Mouse (Mus musculus): ENCODE data around the gene Dbil5. TPM values are rescaled to one million over a fixed set of nuclear protein-coding genes. Genes with fewer than 3 reads are reported as not detected.
A peak's percentile ranks its signal among the peaks of the same experiment; 100 is the strongest.

The Dbil5 gene
- total and polyA plus RNA-seq, 3 experiments: 0.43 to 1.2 TPM; not detected in 1

DNA sequence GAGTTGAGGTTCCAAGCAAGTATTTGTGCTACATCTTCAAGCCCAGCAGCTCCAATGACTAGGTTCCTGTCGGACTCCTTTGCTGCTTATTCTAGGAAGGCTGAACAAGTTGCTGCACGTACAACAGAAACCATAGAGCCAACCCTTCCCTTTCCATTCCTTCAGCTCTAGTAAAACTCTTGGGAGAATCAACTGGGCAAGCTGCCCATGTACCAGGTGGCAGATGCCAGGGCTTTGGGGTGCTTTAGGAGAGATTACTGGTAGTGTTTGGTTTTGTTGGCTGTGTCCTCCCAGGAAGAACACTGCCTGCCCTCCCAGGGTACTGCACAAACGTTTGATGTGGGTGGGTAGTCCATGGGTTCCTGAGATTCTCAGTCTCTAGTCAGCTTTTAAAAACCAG is 34.6 kb downstream of the Dbil5 start:
- Histone ChIP-seq H3K9ac (ENCODE audit: low read depth, low read length) (no peak overlapping the region), H3K79me2 (replicated peaks; ENCODE audit: control insufficient read depth, insufficient read depth, low read length) (no peaks in the 10 kb centered on the region), H3K4me1 (ENCODE audit: control insufficient read depth, insufficient read depth, low read length) (peaks cover 5% of the 10 kb centered on the region), H3K27ac (no peak overlapping the region), H3K4me3 (no peak overlapping the region), H3K36me3 (ENCODE audit: control insufficient read depth, insufficient read depth, low read length) (no peaks in the 10 kb centered on the region), H3K27me3 (ENCODE audit: control insufficient read depth, insufficient read depth, low read length) (no peaks in the 10 kb centered on the region)
- TF ChIP-seq CTCF (IDR thresholded peaks at IDR 0.05): no peak
- TF ChIP-seq EP300 (IDR thresholded peaks at IDR 0.05; ENCODE audit: insufficient read depth, low read depth, low read length): no peak
- TF ChIP-seq POLR2A (IDR thresholded peaks at IDR 0.05; ENCODE audit: insufficient read depth, low read depth, low read length): no peak
- WGBS: 50% methylated on average over 3 of the region's 3 CpGs
- no peak for DNase-seq
- intact Hi-C loops (cut with DNase I): no loop called here

GRCm38 (mm10) chr11:76253145-76253917 is 35.9 kb downstream of the Dbil5 start:
- TF ChIP-seq EP300 (IDR thresholded peaks at IDR 0.05; ENCODE audit: insufficient read depth, low read depth, low read length) (peak; percentile 92; the same call in 1 of the 2 replicates), POLR2A (IDR thresholded peaks at IDR 0.05; ENCODE audit: insufficient read depth, low read depth, low read length) (no peak), CTCF (IDR thresholded peaks at IDR 0.05) (peak; percentile 97)
- Histone ChIP-seq H3K9ac (ENCODE audit: low read depth, low read length) (no peak overlapping the region), H3K27ac (peak overlapping the region; percentile 33; the same call in 1 of the 2 replicates), H3K79me2 (replicated peaks; ENCODE audit: control insufficient read depth, insufficient read depth, low read length) (no peaks in the 10 kb centered on the region), H3K27me3 (ENCODE audit: control insufficient read depth, insufficient read depth, low read length) (no peaks in the 10 kb centered on the region), H3K4me1 (ENCODE audit: control insufficient read depth, insufficient read depth, low read length) (peaks cover 5% of the 10 kb centered on the region), H3K4me3 (no peak overlapping the region), H3K36me3 (ENCODE audit: control insufficient read depth, insufficient read depth, low read length) (no peaks in the 10 kb centered on the region)
- DNase-seq: peak; percentile 85 to 93
- 43% methylated on average over 5 of the region's 5 CpGs for WGBS
- intact Hi-C loops (cut with DNase I): loop anchor here (1.0 kb wide), 3 partner anchors 146 to 201 kb away; partner anchors contain the start of genes Nxn and Timm22

- intact Hi-C loops (cut with DNase I): loop anchor here (1.0 kb wide), 3 partner anchors 145 to 200 kb away; partner anchors contain the start of genes Nxn and Timm22
- Histone ChIP-seq H3K4me3 (no peak overlapping the region), H3K79me2 (replicated peaks; ENCODE audit: control insufficient read depth, insufficient read depth, low read length) (no peaks in the 10 kb centered on the region), H3K4me1 (ENCODE audit: control insufficient read depth, insufficient read depth, low read length) (peaks cover 5% of the 10 kb centered on the region), H3K27me3 (ENCODE audit: control insufficient read depth, insufficient read depth, low read length) (no peaks in the 10 kb centered on the region), H3K27ac (peak overlapping the region; percentile 23; the same call in 1 of the 2 replicates), H3K36me3 (ENCODE audit: control insufficient read depth, insufficient read depth, low read length) (no peaks in the 10 kb centered on the region), H3K9ac (ENCODE audit: low read depth, low read length) (no peak overlapping the region)
- no peak for DNase-seq
- WGBS: 85% methylated on average over 4 of the region's 4 CpGs
- TF ChIP-seq EP300 (IDR thresholded peaks at IDR 0.05; ENCODE audit: insufficient read depth, low read depth, low read length): no peak
- no peak for TF ChIP-seq CTCF (IDR thresholded peaks at IDR 0.05)
- TF ChIP-seq POLR2A (IDR thresholded peaks at IDR 0.05; ENCODE audit: insufficient read depth, low read depth, low read length): no peak
Measured at GRCm38 (mm10) chr11:76253918-76254264, 36.5 kb downstream of the Dbil5 start.

DNA sequence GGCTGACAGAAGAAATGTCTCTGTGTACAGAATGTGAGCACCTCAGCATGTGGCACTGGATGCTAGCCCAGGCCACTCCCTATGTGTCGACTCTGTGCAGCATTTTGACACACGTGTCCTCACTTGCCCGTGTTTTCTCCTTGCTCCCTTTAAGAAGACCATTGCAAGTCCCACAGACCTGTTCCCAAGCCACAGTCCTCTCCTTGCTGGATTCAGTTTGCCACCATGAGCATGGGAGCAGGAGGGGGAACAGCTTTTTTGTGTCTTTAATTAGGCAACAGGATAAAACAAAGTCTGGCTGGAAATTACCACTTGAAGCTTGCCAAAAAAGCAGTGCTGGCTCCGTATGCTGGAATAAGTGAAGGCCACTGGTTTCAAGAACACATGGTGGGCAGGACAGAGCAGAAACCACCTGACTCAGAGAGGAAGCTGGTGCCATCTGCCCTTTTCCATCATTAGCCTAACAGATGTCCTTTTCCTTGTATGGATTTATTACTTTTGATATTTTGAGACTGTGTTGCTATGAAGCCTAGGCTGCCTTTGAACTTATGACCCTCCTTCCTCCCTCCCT is 38.1 kb downstream of the Dbil5 start:
- no peak overlapping the region for H3K4me3 ChIP-seq
- WGBS: 35% methylated on average over 4 of the region's 4 CpGs
- H3K9ac ChIP-seq (ENCODE audit: low read depth, low read length): no peak overlapping the region
- H3K79me2 ChIP-seq (replicated peaks; ENCODE audit: control insufficient read depth, insufficient read depth, low read length): no peaks in the 10 kb centered on the region
- H3K27ac ChIP-seq: no peak overlapping the region
- H3K27me3 ChIP-seq (ENCODE audit: control insufficient read depth, insufficient read depth, low read length): no peaks in the 10 kb centered on the region
- peaks cover 5% of the 10 kb centered on the region for H3K4me1 ChIP-seq (ENCODE audit: control insufficient read depth, insufficient read depth, low read length)
- no peak for DNase-seq
- no peak for TF ChIP-seq POLR2A (IDR thresholded peaks at IDR 0.05; ENCODE audit: insufficient read depth, low read depth, low read length)
- TF ChIP-seq EP300 (IDR thresholded peaks at IDR 0.05; ENCODE audit: insufficient read depth, low read depth, low read length): no peak
- TF ChIP-seq CTCF (IDR thresholded peaks at IDR 0.05): no peak
- intact Hi-C loops (cut with DNase I): no loop called here
- H3K36me3 ChIP-seq (ENCODE audit: control insufficient read depth, insufficient read depth, low read length): no peaks in the 10 kb centered on the region

DNA sequence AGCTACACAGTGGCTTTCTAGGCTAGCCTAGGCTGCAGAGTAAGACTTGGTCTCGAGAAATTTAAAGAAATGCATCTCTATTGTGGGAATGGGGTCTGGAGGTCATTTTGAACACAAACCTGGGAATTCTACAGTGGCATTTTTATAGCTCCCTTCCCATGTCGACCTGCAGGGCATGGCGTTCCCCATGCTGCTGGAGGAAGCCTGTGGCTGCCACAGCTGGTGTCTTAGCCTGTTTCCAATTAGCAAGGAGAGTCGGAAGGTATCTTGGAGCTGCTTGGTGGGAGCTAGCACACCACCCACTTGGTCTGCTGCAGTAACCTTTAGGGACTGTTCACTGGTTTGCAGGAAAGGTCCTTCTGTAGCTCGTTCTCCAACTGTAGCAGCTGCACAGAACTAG is 38.7 kb downstream of the Dbil5 start:
- intact Hi-C loops (cut with DNase I): no loop called here
- no peak overlapping the region for H3K27ac ChIP-seq
- no peaks in the 10 kb centered on the region for H3K79me2 ChIP-seq (replicated peaks; ENCODE audit: control insufficient read depth, insufficient read depth, low read length)
- 60% methylated on average over 5 of the region's 5 CpGs for WGBS
- H3K36me3 ChIP-seq (ENCODE audit: control insufficient read depth, insufficient read depth, low read length): no peaks in the 10 kb centered on the region
- TF ChIP-seq CTCF (IDR thresholded peaks at IDR 0.05) (no peak), EP300 (IDR thresholded peaks at IDR 0.05; ENCODE audit: insufficient read depth, low read depth, low read length) (no peak), POLR2A (IDR thresholded peaks at IDR 0.05; ENCODE audit: insufficient read depth, low read depth, low read length) (no peak)
- H3K4me1 ChIP-seq (ENCODE audit: control insufficient read depth, insufficient read depth, low read length): peaks cover 5% of the 10 kb centered on the region
- no peaks in the 10 kb centered on the region for H3K27me3 ChIP-seq (ENCODE audit: control insufficient read depth, insufficient read depth, low read length)
- H3K4me3 ChIP-seq: no peak overlapping the region
- DNase-seq: no peak
- no peak overlapping the region for H3K9ac ChIP-seq (ENCODE audit: low read depth, low read length)

GRCm38 (mm10) chr11:76257386-76257785 is 40.0 kb downstream of the Dbil5 start:
- no peak for TF ChIP-seq CTCF (IDR thresholded peaks at IDR 0.05)
- no peak for TF ChIP-seq POLR2A (IDR thresholded peaks at IDR 0.05; ENCODE audit: insufficient read depth, low read depth, low read length)
- TF ChIP-seq EP300 (IDR thresholded peaks at IDR 0.05; ENCODE audit: insufficient read depth, low read depth, low read length): no peak
- no peaks in the 10 kb centered on the region for H3K27me3 ChIP-seq (ENCODE audit: control insufficient read depth, insufficient read depth, low read length)
- no peak overlapping the region for H3K4me3 ChIP-seq
- no peaks in the 10 kb centered on the region for H3K36me3 ChIP-seq (ENCODE audit: control insufficient read depth, insufficient read depth, low read length)
- intact Hi-C loops (cut with DNase I): no loop called here
- H3K4me1 ChIP-seq (ENCODE audit: control insufficient read depth, insufficient read depth, low read length): peaks cover 8% of the 10 kb centered on the region
- no peak overlapping the region for H3K9ac ChIP-seq (ENCODE audit: low read depth, low read length)
- 84% methylated on average over 4 of the region's 4 CpGs for WGBS
- H3K79me2 ChIP-seq (replicated peaks; ENCODE audit: control insufficient read depth, insufficient read depth, low read length): no peaks in the 10 kb centered on the region
- H3K27ac ChIP-seq: no peak overlapping the region
- no peak for DNase-seq
